Mouse (Mus musculus): ENCODE measurements around the gene Bmper. TPM values are rescaled to one million over a fixed set of nuclear protein-coding genes. Genes with fewer than 3 reads are reported as not detected.

The Bmper gene
- total and polyA plus RNA-seq, 3 experiments, result 1.3 to 1.9 (median 1.4) TPM

- dilution Hi-C loops (cut with MboI; ENCODE audit: extremely low pct_ligation_motif_present, extremely low pct_unique_long_range_greater_than_20kb, low sequenced_read_pairs) (no loop called here), in situ Hi-C loops (cut with MboI; ENCODE audit: low pct_ligation_motif_present, low pct_unique_long_range_greater_than_20kb, low sequenced_read_pairs) (no loop called here)
- Histone ChIP-seq H3K4me3 (replicated peaks in 1 of 3; ENCODE audit: low read depth in 2 of 3, low read length in 2 of 3, poor library complexity in 1 of 3) (no peak overlapping the region), H3K9ac (ENCODE audit: insufficient read depth, low read depth) (no peak overlapping the region), H3K27ac (ENCODE audit: insufficient read depth, low read depth) (no peak overlapping the region), H3K4me1 (ENCODE audit: control insufficient read depth in 1 of 2, insufficient read depth in 2 of 2) (peaks cover 0 to 4% of the 10 kb centered on the region in 2 experiments; a peak in 2 of 4 replicates), H3K79me2 (replicated peaks; ENCODE audit: control insufficient read depth, extremely low read depth, insufficient read depth, poor library complexity, severe bottlenecking) (no peaks in the 10 kb centered on the region), H3K4me2 (ENCODE audit: insufficient read depth, low read depth, poor library complexity, severe bottlenecking) (no peak overlapping the region), H3K9me3 (replicated peaks; ENCODE audit: low read length) (no peaks in the 10 kb centered on the region), H3K27me3 (replicated peaks) (no peaks in the 10 kb centered on the region), H3K36me3 (replicated peaks in 1 of 2; ENCODE audit: control insufficient read depth in 1 of 2, insufficient read depth in 1 of 2, low read length in 1 of 2) (no peaks in the 10 kb centered on the region)
- TF ChIP-seq PAX5 (IDR thresholded peaks at IDR 0.05; ENCODE audit: low read length) (no peak), KAT2A (IDR thresholded peaks at IDR 0.05; ENCODE audit: insufficient replicate concordance, low read length) (no peak), MAX (IDR thresholded peaks at IDR 0.05; ENCODE audit: low read length) (no peak), RCOR1 (conservative IDR thresholded peaks at IDR 0.05; ENCODE audit: low read depth, low read length) (no peak), NRF1 (IDR thresholded peaks at IDR 0.05; ENCODE audit: low read depth, low read length) (no peak)
- no peak for DNase-seq (ENCODE audit: extremely low read depth)
Observed at GRCm38 (mm10) chr9:23486725-23487378, 264.0 kb downstream of the Bmper start.

GRCm38 (mm10) chr9:23488265-23488664 lies 265.4 kb downstream of the Bmper start:
- H3K36me3 ChIP-seq (replicated peaks in 1 of 2; ENCODE audit: control insufficient read depth in 1 of 2, insufficient read depth in 1 of 2, low read length in 1 of 2), result no peaks in the 10 kb centered on the region
- no peak for TF ChIP-seq RAD21 (IDR thresholded peaks at IDR 0.05; ENCODE audit: low read depth, low read length)
- no peak for TF ChIP-seq UBTF (IDR thresholded peaks at IDR 0.05; ENCODE audit: low read depth, low read length)
- TF ChIP-seq MAFK (IDR thresholded peaks at IDR 0.05; ENCODE audit: insufficient replicate concordance, low read length), result no peak
- TF ChIP-seq BHLHE40 (IDR thresholded peaks at IDR 0.05; ENCODE audit: low read depth, low read length), result no peak
- no peak for TF ChIP-seq IRF4 (IDR thresholded peaks at IDR 0.05; ENCODE audit: low read depth, low read length)
- no peak for TF ChIP-seq ZMIZ1 (IDR thresholded peaks at IDR 0.05; ENCODE audit: low read depth, low read length)
- TF ChIP-seq SMC3 (IDR thresholded peaks at IDR 0.05; ENCODE audit: low read depth, low read length), result no peak
- TF ChIP-seq JUND (conservative IDR thresholded peaks at IDR 0.05; ENCODE audit: low read depth, low read length), result no peak
- no peak for TF ChIP-seq POLR2A (IDR thresholded peaks at IDR 0.05; ENCODE audit: low read depth, low read length)
- no peaks in the 10 kb centered on the region for H3K9me3 ChIP-seq (replicated peaks; ENCODE audit: low read length)
- H3K79me2 ChIP-seq (replicated peaks; ENCODE audit: control insufficient read depth, extremely low read depth, insufficient read depth, poor library complexity, severe bottlenecking), result no peaks in the 10 kb centered on the region
- dilution Hi-C loops (cut with MboI; ENCODE audit: extremely low pct_ligation_motif_present, extremely low pct_unique_long_range_greater_than_20kb, low sequenced_read_pairs) (no loop called here), in situ Hi-C loops (cut with MboI; ENCODE audit: low pct_ligation_motif_present, low pct_unique_long_range_greater_than_20kb, low sequenced_read_pairs) (no loop called here)
- no peaks in the 10 kb centered on the region for H3K27me3 ChIP-seq (replicated peaks)
- no peak for DNase-seq (ENCODE audit: extremely low read depth)
- no peak overlapping the region for H3K4me2 ChIP-seq (ENCODE audit: insufficient read depth, low read depth, poor library complexity, severe bottlenecking)
- no peak overlapping the region for H3K27ac ChIP-seq (ENCODE audit: insufficient read depth, low read depth)
- H3K4me1 ChIP-seq (ENCODE audit: control insufficient read depth in 1 of 2, insufficient read depth in 2 of 2), result peaks cover 0 to 4% of the 10 kb centered on the region in 2 experiments; a peak in 2 of 4 replicates
- H3K9ac ChIP-seq (ENCODE audit: insufficient read depth, low read depth), result no peak overlapping the region
- no peak overlapping the region for H3K4me3 ChIP-seq (replicated peaks in 1 of 3; ENCODE audit: low read depth in 2 of 3, low read length in 2 of 3, poor library complexity in 1 of 3)

- dilution Hi-C loops (cut with MboI; ENCODE audit: extremely low pct_ligation_motif_present, extremely low pct_unique_long_range_greater_than_20kb, low sequenced_read_pairs) (no loop called here), in situ Hi-C loops (cut with MboI; ENCODE audit: low pct_ligation_motif_present, low pct_unique_long_range_greater_than_20kb, low sequenced_read_pairs) (no loop called here)
- Histone ChIP-seq H3K4me3 (replicated peaks in 1 of 3; ENCODE audit: low read depth in 2 of 3, low read length in 2 of 3, poor library complexity in 1 of 3) (no peak overlapping the region), H3K4me2 (ENCODE audit: insufficient read depth, low read depth, poor library complexity, severe bottlenecking) (no peak overlapping the region), H3K79me2 (replicated peaks; ENCODE audit: control insufficient read depth, extremely low read depth, insufficient read depth, poor library complexity, severe bottlenecking) (no peaks in the 10 kb centered on the region), H3K36me3 (replicated peaks in 1 of 2; ENCODE audit: control insufficient read depth in 1 of 2, insufficient read depth in 1 of 2, low read length in 1 of 2) (no peaks in the 10 kb centered on the region), H3K9me3 (replicated peaks; ENCODE audit: low read length) (no peaks in the 10 kb centered on the region), H3K27me3 (replicated peaks) (no peaks in the 10 kb centered on the region), H3K4me1 (ENCODE audit: control insufficient read depth in 1 of 2, insufficient read depth in 2 of 2) (no peaks in the 10 kb centered on the region), H3K9ac (ENCODE audit: insufficient read depth, low read depth) (no peak overlapping the region), H3K27ac (ENCODE audit: insufficient read depth, low read depth) (no peak overlapping the region)
- no peak for DNase-seq (ENCODE audit: extremely low read depth)
- TF ChIP-seq ELF1 (IDR thresholded peaks at IDR 0.05; ENCODE audit: low read depth, low read length) (no peak), CHD2 (IDR thresholded peaks at IDR 0.05; ENCODE audit: low read length) (no peak), HCFC1 (IDR thresholded peaks at IDR 0.05; ENCODE audit: low read depth, low read length) (no peak), NELFE (IDR thresholded peaks at IDR 0.05; ENCODE audit: low read depth, low read length) (no peak), UBTF (IDR thresholded peaks at IDR 0.05; ENCODE audit: low read depth, low read length) (no peak), ZNF384 (IDR thresholded peaks at IDR 0.05; ENCODE audit: low read depth, low read length) (no peak), PAX5 (IDR thresholded peaks at IDR 0.05; ENCODE audit: low read length) (no peak), E2F4 (IDR thresholded peaks at IDR 0.05; ENCODE audit: insufficient replicate concordance, low read depth, low read length) (no peak), CTCF (conservative IDR thresholded peaks at IDR 0.05 in 1 of 2, IDR thresholded peaks at IDR 0.05 in 1 of 2; ENCODE audit: low read depth in 2 of 2, low read length in 2 of 2) (no peak), TBP (conservative IDR thresholded peaks at IDR 0.05; ENCODE audit: low read depth, low read length) (no peak), CHD1 (IDR thresholded peaks at IDR 0.05; ENCODE audit: low read depth, low read length) (no peak), EP300 (IDR thresholded peaks at IDR 0.05; ENCODE audit: low read length) (no peak), JUN (IDR thresholded peaks at IDR 0.05; ENCODE audit: insufficient read depth, low read depth, low read length) (no peak), MAZ (IDR thresholded peaks at IDR 0.05; ENCODE audit: low read depth, low read length) (no peak), POLR2AphosphoS2 (IDR thresholded peaks at IDR 0.05; ENCODE audit: low read depth, low read length) (no peak), USF1 (IDR thresholded peaks at IDR 0.05; ENCODE audit: low read depth, low read length) (no peak)
Observed at GRCm38 (mm10) chr9:23495400-23495799, 272.5 kb downstream of the Bmper start.
